Mouse (Mus musculus) olfactory bulb, adult 2 months (tissue): ENCODE data around the gene Por.

ENCODE experiments used
- CTCF ChIP-seq: fragments of 200-500 bp; IDR thresholded peaks from 2 replicates; pipeline ENCODE4 v1.5.1; 2012; ENCODE audit warnings: low read depth, mild to moderate bottlenecking, low read length, moderate library complexity; ENCODE audit not compliant: insufficient read depth
- POLR2A ChIP-seq: fragments of 200-500 bp; IDR thresholded peaks from 2 replicates; pipeline ENCODE4 v1.6.1; 2012; ENCODE audit warnings: mild to moderate bottlenecking, low read depth, low read length, moderate library complexity; ENCODE audit not compliant: insufficient read depth

GRCm38 (mm10) chr5:135776546-135776945, 106.7 kb downstream of the Por start:
- TF ChIP-seq POLR2A (no peak), CTCF (no peak)
